Mouse (Mus musculus) embryo, embryonic 11.5 days (tissue): Measurements from ENCODE around the gene Psmd8.
A peak's percentile ranks its signal among the peaks of the same experiment; 100 is the strongest.
"Not testable (repeated sequence)": the region's sequence is repeated elsewhere in the genome, so short reads cannot be mapped to it uniquely, and the experiment has no call there.

Source experiments
- DNase-seq: peaks from one replicate; pipeline ENCODE4 v3.0.0-alpha.2; 2012; ENCODE audit warnings: low read depth, low spot score

The Psmd8 gene

DNA sequence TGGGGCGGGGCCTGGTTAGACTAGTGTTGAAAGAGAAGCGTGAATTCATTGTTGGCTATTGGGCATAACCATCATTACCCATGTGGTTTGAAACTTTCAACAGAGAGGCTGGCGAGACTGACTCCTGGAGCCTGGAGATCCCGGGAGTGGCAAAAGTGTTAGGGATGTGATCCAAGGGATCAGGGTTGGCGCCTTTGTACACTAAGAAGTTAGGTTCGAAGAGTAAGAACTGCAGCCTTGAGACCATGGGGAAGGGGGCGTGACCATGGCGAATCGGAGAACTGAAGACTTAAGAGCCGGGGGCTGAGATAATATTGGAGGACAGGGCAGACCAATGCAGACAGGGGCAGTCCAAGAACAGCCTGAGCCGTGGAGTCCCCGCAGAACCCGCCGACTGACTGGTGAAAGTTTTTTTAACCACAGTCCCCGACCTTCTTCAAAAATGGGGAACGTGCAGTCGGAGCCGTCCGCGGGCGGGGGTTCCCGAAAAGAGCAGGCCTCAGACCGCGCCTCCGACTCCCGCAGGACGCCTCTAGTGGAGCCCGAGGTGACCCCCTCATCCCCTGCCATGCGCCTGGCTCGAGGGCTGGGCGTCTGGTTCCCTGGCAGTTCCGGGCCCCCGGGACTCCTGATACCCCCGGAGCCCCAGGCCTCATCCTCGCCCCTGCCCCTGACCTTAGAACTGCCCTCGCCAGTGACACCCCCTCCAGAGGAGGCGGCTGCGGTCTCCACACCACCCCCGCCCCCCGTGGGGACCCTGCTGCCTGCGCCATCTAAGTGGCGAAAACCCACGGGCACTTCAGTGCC, 9.5 kb downstream of the Psmd8 start:
- DNase-seq = no peak

DNA sequence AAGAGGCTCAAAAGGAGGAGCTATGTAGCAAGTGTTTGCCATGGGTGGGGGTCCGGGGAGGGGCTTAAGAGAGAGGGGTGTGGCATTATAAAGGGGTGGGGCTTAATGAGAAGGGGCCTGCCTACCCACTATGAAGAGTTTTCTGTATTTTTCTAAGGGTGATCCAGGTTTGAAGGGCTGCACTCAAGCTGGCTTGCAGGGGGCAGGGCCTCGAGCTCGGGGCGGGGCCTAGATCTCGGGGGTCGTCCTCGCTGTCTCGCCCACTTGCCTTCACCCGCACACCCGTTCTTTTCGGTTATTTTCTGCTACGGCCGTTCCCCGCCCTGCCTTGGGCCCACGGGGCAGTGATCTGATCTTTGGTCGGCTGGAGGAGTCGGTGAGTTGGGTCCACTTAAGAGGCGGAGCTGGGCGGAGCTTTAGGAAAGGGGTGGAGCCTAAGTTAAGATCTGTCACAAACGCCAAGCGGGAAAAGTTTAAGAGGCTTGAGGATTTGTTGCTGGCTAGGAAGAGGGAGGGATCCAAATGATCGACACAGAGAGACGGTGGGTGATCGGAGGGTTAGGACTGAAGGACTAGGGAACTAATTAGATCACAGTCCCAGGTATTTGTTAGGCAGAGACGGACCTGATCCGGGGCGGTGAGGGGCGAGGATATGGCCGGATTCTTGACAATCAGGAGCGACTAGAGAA, 10.3 kb downstream of the Psmd8 start, which contains the start of the genes Ggn and Spred3:
TSS of gene Ggn (plus strand) at position 145 of the 689 bp plus-strand sequence.
TSS of gene Spred3 (minus strand) at position 346 of the 689 bp plus-strand sequence.
- peak; percentile 44 for DNase-seq

DNA sequence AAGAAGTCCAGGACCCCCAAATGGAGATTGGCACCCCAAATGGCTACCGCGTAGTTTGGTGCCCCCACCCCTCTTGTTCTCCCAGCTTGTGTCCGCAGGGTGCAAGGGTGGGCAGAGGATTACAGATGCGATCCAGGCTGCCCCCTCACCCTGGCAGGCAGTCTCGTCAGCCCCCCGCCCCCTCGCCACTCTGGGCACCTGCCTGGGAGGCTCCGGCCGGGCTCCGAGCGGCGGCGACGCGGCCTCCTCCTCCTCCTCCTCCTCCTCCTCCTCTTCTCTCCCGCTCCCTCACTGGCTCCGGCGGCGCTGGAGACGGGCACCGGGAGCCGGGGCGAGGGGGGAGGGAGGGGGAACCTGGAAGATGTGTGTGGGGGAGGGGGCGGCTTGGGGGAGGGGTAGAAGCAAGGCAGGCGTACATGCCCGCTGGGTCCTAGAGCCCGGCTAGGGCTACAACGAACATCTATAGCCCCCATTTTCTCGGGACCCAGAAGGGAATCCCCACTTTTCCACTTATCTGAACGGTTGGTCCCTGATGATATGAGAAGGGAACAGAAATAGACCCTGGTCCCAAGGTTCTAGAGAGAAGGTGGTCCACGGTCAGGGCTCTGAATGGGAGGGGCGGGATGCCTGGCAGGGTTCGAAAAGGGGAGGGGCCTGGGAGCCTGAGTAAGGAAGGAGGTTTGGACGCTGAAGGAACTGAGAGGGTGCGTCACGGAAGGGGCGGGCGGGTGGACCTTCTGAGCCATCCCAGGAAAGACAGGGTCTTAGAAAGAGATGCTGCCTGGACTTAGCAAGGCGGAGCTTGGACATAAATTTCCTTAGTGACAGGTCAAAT, 11.1 kb downstream of the Psmd8 start:
- peak; percentile 83 for DNase-seq

DNA sequence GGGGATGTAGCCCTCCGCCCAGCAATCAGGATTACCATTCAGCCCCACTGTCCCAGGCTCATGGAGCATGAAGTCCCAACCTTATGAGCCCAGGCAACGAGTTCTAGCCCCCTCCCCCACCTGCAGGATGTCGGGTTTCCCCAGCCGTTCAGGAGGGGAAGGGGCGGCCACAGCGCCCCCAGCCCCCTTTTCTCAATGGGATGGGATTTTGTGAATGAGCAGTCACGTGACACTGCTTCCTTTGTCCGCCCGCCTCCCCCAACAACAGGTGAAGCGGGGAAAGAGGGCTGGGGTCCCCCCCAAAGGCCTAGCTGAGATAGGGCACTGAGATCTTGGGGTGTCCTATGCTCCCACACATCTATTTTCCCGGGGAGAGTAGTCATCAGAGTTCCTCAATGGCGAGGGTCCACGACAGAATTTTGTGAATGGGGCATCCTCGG, 11.7 kb downstream of the Psmd8 start:
- no peak for DNase-seq

DNA sequence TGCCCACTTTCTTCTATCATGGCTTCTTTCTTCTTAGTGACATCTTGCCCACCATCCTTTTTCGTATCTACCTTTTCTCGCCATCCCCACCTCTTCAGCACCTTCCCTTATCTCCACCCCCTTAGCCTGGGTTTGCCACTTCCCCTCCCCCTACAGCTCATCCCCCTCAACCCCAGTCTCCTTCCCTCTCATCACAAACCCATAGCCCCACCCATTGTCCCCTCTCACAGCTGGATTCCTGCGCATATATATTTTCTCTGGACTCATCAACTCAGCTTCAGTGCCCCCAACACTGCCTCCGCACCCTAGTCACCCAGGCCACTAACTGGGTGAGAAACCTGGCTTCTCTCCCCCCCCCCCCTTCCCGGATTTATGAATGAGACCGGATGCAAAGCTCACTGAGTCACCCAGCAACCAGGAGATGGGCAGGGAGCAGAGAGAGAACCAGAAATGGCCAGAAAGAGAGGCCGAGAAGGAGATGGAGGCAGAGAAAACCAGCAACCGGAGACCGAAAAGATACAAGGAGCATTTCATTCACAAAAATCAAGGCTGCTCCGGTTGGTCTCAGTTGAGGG, 12.3 kb downstream of the Psmd8 start:
- DNase-seq = no peak

DNA sequence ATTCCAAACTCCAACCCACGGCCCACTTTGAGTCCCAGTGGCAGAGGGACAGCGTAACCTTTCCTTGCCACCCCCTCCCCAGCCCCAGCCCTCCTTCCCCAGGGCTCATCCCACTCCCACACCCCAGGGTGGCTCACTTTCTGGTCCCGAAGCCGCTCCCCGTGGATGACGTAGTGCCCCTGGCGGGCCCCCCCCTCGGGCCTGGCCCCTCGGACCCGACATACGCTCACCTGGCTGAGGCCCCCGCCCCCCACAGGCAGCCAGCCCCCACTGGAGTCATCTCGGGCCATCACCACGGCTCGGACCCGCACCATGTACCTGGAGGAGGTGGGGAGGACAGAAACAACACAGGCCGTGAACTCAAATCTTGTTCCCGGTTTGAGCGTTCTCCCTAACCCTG, 12.8 kb downstream of the Psmd8 start:
- DNase-seq = no peak

DNA sequence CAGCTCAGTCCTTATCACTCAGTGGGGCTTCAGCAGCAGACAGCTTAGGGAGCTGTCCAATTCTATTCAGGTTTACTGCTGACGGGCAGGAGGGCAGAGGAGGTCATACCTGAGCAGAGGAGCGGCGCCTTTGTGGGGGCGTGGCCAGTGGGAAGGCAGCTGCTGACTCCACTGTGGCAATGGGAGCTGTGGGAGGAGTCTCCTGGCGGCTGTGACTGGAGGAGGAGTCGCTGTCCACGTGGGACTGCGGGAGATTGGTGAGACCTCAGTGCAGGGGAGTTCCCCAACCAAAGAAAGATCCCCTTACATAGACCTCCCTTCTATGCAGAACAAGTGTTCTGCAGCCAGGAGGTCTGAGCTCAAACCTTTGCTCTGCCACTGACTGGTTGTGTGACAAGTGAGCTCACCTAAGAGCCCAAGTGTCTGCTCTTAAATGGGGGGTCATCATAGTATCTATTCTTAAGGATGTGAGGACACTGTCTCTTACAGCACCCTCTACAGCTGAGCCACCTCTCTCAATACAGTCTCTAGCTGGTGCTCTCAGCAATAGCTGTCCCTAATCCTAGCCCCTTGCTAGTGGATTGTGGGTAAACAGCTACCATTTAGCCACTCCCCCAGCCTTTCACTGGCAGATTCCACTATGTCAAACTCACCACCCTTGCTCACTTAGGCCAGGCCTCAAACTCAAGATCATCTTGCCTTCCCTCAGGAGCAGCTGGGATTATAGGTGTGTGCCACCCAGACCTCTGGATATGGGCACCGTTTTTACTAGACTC, 17.6 kb downstream of the Psmd8 start:
- DNase-seq = no peak

DNA sequence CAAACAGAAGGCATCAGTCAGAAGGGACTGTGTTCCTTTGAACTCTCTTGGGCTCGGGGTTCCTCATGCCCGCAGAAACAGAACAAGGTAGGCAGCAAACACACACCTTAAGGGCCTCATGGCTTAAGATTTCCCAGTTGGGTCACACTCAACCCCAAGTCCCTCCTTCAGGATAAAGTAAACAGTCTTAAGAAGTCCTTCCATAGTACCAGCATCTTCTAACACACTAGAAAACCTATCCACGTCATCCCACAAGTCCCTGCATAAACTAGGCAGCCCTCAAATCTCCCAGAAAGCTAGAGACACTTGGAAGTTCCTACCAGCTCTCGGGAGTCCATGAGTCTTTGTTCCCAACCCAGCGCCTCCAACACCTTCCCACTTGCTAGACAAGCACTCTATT, 18.2 kb downstream of the Psmd8 start:
- DNase-seq = no peak

DNA sequence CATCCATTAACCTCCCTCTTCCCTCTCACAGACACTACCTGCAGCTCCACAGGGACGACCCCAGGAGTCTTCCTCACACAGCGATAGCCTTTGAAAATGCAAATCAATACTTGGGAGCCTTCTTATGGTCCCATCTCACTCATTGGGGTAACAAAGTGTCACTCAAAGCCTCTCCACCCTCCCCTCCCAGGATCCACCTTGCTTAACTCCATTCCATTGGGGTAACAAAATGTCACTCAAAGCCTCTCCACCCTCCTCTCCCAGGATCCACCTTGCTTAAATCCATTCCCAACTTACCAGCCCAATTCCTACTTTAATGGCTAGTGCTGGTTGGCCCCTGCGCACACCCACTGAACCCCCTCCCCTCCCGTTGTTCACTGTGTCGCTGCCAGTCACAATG, 22.2 kb downstream of the Psmd8 start:
- no peak for DNase-seq

DNA sequence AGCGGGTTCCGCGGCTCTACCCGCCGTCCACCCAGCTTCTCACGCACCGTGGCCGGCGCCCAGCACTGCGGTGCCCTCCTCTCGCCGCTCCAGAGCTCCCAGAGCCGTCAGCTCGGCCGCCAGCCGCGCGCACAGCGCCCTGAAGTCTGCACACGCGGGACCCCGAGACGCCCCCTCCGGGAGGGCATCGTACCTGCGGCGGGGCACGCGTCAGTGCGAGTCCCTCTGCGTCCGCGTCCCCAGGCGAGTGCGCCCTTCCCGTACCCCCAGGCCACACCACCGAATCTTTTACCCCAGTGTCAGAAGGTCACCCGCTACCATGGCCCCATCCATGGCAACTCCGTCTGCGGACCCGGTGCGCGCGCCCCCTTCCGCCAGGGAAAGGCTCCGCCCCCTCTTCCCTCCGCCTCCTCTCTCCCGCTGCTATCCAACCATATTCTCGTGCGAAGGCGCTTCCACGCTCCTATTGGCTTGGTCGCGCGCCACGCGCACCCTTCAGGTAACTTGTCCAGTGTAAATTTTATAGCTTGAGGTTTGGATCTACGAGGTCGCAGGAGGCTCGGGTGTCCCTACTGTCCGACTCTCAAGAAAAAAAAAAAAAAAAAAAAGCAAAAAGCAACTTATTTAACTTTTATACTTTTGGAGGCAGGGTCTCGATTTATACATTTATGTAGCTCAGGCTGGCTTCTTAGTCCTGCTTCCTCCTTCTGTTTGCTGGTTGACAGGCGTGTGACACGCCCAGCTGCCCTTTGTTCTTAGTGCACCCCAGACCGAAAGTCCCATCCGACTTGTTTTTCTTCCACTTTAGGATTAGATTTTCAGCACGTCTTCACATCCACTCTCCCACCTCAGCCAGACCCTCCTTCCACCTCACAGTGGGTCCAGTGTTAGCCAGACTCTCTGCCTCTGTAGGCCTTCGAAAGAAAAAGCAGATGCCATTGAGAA, 24.4 kb downstream of the Psmd8 start, which contains the start of gene Fam98c:
TSS of gene Fam98c (minus strand) at position 397 of the 945 bp plus-strand sequence.
- DNase-seq = peak; percentile 67

DNA sequence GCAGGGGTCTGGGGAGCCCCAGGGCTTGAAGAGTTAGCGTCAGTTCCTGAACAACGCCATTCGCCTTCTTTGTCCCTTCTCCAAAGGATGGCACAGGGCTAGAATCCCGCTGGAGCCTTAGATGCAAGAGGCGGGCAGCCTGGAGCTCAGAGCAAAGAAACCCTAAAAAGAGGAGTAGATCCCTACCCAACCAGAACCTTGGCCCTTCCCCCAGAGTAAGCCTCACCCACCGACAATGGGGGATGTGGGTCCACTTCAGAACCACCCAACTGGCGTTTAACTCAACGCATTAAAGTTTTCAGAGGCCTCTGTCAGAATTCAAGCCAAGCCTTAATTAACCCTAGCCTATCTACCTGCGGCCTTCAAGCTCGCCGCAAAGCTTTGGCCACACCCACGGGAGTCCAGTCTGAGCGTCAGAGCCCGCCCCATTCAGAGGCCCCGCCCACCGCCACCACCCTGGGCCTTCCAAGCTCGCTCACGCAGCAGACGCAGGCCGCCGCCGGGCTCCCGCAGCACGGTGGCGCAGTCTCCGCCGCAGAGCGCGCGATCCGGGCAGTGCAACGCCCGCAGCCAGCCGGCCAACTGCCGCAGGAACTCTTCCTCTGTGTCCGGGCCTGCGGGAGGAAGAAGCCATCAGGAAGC, 25.2 kb downstream of the Psmd8 start:
- DNase-seq = peak; percentile 73

DNA sequence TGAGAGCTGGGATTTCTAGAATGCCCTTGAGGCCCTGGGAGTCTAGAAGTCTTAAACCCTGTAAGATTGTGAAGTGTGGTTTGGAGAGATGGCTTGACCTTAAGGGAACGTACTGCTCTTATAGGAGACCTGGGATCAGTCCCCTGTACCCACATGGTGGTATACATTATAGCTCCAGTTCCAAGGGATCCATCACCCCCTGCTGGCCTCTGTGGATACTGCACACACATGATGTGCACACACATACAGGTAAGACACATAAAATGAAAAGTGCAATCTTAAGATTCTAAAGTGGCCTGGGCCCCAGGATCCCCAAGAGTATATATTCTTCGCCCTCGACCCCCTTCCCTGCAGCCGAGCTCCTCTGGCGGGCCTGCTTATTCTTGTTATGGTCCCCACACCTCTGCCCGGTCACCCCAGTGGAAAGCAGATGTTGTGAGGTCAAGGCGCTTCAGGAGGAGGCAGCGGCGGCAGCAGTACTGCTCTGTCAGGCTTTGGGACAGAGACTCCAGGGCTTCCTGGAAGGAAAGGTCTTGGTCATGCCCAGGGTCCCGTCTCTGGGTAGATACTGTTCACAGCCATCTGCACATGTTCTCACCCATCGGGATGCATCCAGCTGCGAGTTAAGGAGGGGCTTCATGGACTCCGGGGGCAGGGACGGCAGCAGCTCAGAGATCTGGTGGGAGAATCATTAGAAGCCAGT, 26.3 kb downstream of the Psmd8 start:
- no peak for DNase-seq

DNA sequence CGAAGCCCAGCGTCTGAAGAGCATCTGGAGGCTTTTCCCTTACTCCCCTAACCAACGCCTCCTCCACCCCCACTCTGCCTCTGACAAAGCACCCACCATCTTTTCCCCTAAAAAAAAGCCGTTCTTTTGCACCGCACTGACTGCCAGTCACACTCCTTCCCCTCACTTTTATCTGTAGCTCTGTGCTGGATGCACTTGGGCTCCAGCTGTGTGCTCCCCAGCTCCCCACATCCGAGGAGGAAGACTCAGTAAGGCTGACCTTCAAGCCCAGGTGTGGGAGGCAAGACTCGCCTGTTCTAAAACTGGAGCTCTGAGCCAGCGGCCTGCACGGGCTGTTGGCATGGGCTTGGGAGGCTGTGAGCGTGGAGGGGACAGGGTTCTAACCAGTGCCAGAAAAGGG, 29.0 kb downstream of the Psmd8 start:
- DNase-seq = no peak

DNA sequence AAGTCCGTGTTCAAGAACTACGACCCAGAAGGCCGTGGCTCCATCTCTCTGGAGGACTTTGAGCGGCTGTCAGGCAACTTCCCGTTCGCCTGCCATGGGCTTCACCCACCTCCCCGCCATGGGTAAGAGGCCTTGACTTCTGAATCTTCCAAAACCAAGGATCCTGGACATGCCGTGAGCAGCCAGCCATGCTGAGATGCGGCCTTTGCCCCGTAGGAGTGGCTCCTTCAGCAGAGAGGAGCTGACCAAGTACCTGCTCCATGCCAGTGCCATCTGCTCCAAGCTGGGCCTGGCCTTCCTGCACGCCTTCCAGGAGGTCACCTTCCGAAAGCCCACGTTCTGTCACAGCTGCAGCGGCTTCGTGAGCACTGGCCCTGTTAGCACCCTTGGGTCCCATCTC, 31.7 kb downstream of the Psmd8 start:
- no peak for DNase-seq

DNA sequence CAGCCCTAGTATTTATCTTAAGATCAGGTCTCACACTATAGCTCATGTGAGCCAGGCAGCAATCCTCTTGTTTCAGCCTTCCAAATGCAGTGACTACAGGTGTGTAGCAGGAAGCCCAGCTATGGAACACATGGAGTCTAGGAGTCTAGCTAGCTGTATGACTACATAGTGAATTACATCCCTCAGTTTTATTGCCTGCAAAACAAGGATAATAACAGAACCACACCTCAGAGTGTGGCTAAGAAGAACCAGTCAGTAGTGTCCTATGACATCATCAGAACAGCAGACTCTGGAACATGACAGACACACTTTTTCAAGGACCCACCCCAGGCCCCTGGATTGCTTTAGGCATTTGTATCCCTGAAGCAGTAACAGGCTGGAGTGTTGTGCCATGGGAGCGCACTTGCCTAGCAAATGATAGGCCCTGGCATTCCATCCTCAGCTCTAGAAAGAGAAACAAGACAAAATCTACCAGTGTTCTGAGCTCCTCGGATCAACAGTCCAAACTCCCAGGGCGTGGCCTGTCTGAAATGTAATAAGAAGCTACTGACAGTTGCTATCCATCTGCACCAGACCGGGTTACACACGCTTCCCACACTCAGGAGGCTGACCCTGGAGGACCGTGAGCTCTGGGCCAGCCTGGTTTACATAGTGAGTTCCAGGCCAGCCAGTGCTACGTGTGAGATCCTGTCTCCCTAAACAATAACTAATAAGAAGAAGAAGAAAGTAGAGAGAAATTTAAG, 33.7 kb downstream of the Psmd8 start:
- no peak for DNase-seq

DNA sequence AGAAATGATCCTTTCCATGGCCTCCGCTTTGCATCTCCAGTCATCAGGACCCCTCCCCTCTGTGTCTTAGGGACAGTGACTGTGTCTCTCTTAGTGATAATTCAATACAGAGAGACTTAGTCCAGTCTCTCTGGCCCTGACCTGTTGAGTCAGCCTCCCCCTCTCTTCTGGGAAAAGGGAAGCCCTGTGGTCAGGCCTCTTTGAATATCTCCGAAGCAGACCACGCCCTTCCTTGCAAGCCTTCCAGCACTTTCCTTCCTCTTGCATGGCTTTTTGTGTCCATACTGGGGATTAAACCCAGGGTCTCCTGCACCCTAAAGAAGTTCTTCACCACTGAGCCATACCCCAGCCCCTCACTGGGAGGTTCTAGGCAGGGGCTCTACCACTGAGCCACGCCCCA, 36.5 kb downstream of the Psmd8 start:
- DNase-seq = no peak

DNA sequence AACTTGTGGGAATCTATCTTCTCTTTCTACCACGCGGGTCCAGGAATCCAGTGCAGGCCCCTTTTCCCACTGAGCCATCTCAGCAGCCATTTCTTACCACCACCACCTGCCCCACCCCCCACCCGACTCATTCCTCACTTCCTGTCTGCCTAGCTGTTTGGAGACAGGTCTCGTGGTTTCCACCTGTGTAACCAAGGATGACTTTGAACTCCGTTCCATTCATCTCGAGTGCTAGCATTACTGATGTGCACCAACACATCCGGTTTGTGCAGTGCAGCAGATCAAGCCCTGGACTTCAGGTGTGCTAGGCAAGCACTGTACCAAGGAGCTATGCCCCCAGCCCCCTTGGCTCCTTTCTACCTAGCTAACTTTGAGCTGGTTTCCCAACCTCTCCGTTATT, 39.1 kb downstream of the Psmd8 start:
- no peak for DNase-seq

DNA sequence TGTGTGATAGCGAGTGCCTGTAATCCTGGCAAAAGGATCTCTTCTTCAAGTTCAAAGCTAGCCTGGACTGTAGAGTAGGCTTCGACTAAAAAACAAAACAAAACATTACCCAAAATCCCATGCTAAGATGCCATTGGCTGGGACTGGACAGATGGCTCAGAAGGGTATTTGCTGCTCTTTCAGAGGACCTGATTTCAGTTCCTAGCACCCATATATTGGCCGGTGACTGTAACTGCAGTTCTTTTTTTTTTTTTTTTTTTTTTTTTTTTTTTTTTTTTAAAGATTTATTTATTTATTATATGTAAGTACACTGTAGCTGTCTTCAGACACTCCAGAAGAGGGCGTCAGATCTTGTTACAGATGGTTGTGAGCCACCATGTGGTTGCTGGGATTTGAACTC, 41.3 kb downstream of the Psmd8 start:
- not testable (repeated sequence) for DNase-seq
